Mouse (Mus musculus) forebrain, postnatal 0 days (tissue): ENCODE measurements at regions not wholly inside any gene's neighbourhood (a gene's known extent, or its start where the extent isn't known, plus 50 kb on each side); places are given as distances from the start of the nearest gene placed in this dataset.

Source experiments
- ATAC-seq: fragments of 200-750 bp; cut with Nextera tagmentation; 2 replicates; pipeline ENCODE4 v1.8.0; 2017; ENCODE audit warnings: mild to moderate bottlenecking, moderate library complexity
- DNase-seq: peaks from one replicate; pipeline ENCODE4 v3.0.0-alpha.2; 2015
- H3K27ac ChIP-seq: fragments of 300-500 bp; sonication (generic); 2 replicates; pipeline ENCODE4 v1.5.1; 2014; ENCODE audit warnings: low read depth, mild to moderate bottlenecking, antibody characterized with exemption, low read length, moderate library complexity, mixed read lengths
- H3K27me3 ChIP-seq: fragments of 300-500 bp; sonication (generic); 2 replicates; pipeline ENCODE4 v1.6.1; 2014; ENCODE audit warnings: mild to moderate bottlenecking, low read length, mixed read lengths; ENCODE audit not compliant: insufficient read depth
- H3K36me3 ChIP-seq: fragments of 300-500 bp; sonication (generic); 2 replicates; pipeline ENCODE4 v1.6.1; 2014; ENCODE audit warnings: mild to moderate bottlenecking, moderate library complexity; ENCODE audit not compliant: insufficient read depth
- H3K4me1 ChIP-seq: fragments of 300-500 bp; sonication (generic); 2 replicates; pipeline ENCODE4 v1.6.1; 2014; ENCODE audit warnings: antibody characterized with exemption; ENCODE audit not compliant: insufficient read depth
- H3K4me2 ChIP-seq: fragments of 300-500 bp; sonication (generic); 2 replicates; pipeline ENCODE4 v1.6.1; 2014; ENCODE audit warnings: low read depth, mild to moderate bottlenecking, moderate library complexity
- H3K4me3 ChIP-seq: fragments of 300-500 bp; sonication (generic); 2 replicates; pipeline ENCODE4 v1.5.1; 2014; ENCODE audit warnings: low read depth, low read length, mixed read lengths
- H3K9ac ChIP-seq: fragments of 300-500 bp; sonication (generic); 2 replicates; pipeline ENCODE4 v1.6.1; 2014; ENCODE audit warnings: mild to moderate bottlenecking
- H3K9me3 ChIP-seq: fragments of 300-500 bp; sonication (generic); 2 replicates; pipeline ENCODE4 v1.6.1; 2016; ENCODE audit warnings: low read length
- CTCF ChIP-seq: sonication (generic); IDR thresholded peaks from 2 replicates; pipeline ENCODE4 v1.5.1; 2016; ENCODE audit warnings: antibody characterized with exemption, control low read depth, low read depth
- WGBS: fragments of 180-500 bp; shearing (Covaris S2); extraction: QIAGEN DNeasy Blood & Tissue Kit; methylation state at CpG from one replicate; pipeline ENCODE4 v1.1.7; 2014; 5-methylcytosine and 5-hydroxymethylcytosine counted together

- DNase-seq (no peak), ATAC-seq (no peak)
- Histone ChIP-seq H3K4me1 (no peaks in the 10 kb centered on the region), H3K9me3 (no peaks in the 10 kb centered on the region), H3K27ac (no peak overlapping the region), H3K4me3 (no peak overlapping the region), H3K4me2 (no peak overlapping the region), H3K36me3 (no peaks in the 10 kb centered on the region), H3K27me3 (no peaks in the 10 kb centered on the region), H3K9ac (no peak overlapping the region)
- no peak for TF ChIP-seq CTCF
- WGBS, result 39% methylated on average over 3 of the region's 3 CpGs
Measured at GRCm38 (mm10) chr15:88174326-88174725, 425.8 kb upstream of the Zdhhc25 start.

DNA sequence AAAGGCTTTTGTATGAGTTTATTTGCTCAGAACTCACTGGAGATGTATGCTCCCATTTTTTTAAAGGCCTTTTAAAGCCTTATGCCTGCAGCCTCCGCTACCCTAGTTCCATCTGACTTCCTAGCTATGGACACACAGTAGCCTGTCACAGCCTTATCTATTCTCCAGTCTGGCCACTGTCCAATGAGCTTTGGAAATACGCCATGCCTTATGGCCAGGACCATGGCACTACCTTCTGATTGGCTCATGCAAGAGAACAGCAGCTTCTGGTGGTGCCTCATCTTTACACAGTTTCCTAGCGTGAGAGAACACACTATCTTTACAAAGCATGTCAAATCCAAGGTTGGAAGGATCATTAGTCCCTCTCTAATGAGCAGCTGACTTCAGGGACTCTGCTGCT is 424.1 kb upstream of the Zdhhc25 start:
- Histone ChIP-seq H3K9me3 (no peaks in the 10 kb centered on the region), H3K4me3 (no peak overlapping the region), H3K4me1 (no peaks in the 10 kb centered on the region), H3K4me2 (no peak overlapping the region), H3K27me3 (no peaks in the 10 kb centered on the region), H3K9ac (no peak overlapping the region), H3K36me3 (no peaks in the 10 kb centered on the region), H3K27ac (no peak overlapping the region)
- DNase-seq (no peak), ATAC-seq (no peak)
- TF ChIP-seq CTCF, result no peak
- 54% methylated on average over 3 of the region's 3 CpGs for WGBS

GRCm38 (mm10) chr15:88196539-88196938 is 403.6 kb upstream of the Zdhhc25 start:
- H3K36me3 ChIP-seq, result no peaks in the 10 kb centered on the region
- H3K4me2 ChIP-seq, result no peak overlapping the region
- DNase-seq (peak; percentile 27), ATAC-seq (peak; percentile 56)
- H3K27me3 ChIP-seq, result no peaks in the 10 kb centered on the region
- no peaks in the 10 kb centered on the region for H3K9me3 ChIP-seq
- WGBS, result 57% methylated on average over 2 of the region's 2 CpGs
- H3K4me3 ChIP-seq, result no peak overlapping the region
- no peaks in the 10 kb centered on the region for H3K4me1 ChIP-seq
- no peak overlapping the region for H3K9ac ChIP-seq
- H3K27ac ChIP-seq, result no peak overlapping the region
- TF ChIP-seq CTCF, result no peak

- 9% methylated on average over 3 of the region's 3 CpGs for WGBS
Measured at GRCm38 (mm10) chr15:88202736-88203135, 397.4 kb upstream of the Zdhhc25 start.

DNA sequence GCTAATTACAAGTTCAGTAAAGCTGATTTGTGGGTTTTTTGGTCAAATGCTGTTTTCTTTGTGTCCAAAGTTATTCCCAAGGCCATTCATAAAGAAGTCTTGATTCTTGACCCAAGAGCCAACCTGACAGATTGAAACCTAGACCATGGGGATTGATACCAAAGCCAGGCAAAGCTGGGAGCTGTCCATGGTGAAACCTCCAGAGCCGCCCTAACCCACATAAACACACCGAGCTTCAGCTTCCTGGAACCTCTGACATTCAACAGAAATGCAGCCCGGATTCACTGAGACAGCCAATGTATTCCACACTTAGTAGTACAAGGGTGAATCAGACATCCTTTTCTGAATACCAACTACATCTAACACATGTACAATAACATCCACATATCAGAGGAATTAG is 386.7 kb upstream of the Zdhhc25 start:
- no peaks in the 10 kb centered on the region for H3K9me3 ChIP-seq
- H3K4me2 ChIP-seq, result no peak overlapping the region
- no peaks in the 10 kb centered on the region for H3K27me3 ChIP-seq
- no peaks in the 10 kb centered on the region for H3K36me3 ChIP-seq
- ATAC-seq (no peak), DNase-seq (no peak)
- H3K4me3 ChIP-seq, result no peak overlapping the region
- no peak for TF ChIP-seq CTCF
- no peaks in the 10 kb centered on the region for H3K4me1 ChIP-seq
- H3K27ac ChIP-seq, result no peak overlapping the region
- 58% methylated on average over 3 of the region's 3 CpGs for WGBS
- H3K9ac ChIP-seq, result no peak overlapping the region

More at GRCm38 (mm10) chr15:88202736-88203135, 397.4 kb upstream of the Zdhhc25 start:
- no peak overlapping the region for H3K9ac ChIP-seq
- no peak overlapping the region for H3K27ac ChIP-seq
- ATAC-seq (no peak), DNase-seq (no peak)
- TF ChIP-seq CTCF, result no peak
- 0 out of 2 replicates have a peak, but pooled peaks cover 4% of the 10 kb centered on the region for H3K4me1 ChIP-seq
- no peaks in the 10 kb centered on the region for H3K9me3 ChIP-seq
- H3K27me3 ChIP-seq, result no peaks in the 10 kb centered on the region; the same call in 1 of the 2 replicates
- no peak overlapping the region for H3K4me2 ChIP-seq
- no peak overlapping the region for H3K4me3 ChIP-seq
- H3K36me3 ChIP-seq, result no peaks in the 10 kb centered on the region

DNA sequence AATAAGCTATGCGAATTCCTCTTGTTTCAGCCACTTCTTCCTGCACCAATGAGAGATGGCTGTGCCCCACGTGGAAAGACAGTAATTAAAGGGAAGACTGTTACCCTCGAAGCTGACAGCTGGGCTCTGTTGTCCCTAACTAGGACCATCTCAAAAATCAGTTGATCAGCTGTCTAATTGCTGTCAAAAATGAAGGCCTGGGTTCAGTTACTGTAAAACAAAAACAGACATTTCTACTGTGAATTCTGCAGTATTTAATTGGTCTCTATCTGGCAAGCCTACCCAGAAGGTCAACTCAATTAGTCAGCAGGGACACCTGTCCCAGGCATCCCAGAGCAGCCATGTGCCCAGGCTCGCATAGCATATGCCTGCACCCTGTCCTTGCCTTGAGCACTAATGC is 385.8 kb upstream of the Zdhhc25 start:
- H3K27me3 ChIP-seq, result no peaks in the 10 kb centered on the region
- H3K27ac ChIP-seq, result no peak overlapping the region
- H3K4me1 ChIP-seq, result no peaks in the 10 kb centered on the region
- 41% methylated on average over 4 of the region's 4 CpGs for WGBS
- ATAC-seq, result no peak
- H3K36me3 ChIP-seq, result no peaks in the 10 kb centered on the region
- DNase-seq, result no peak
- H3K9ac ChIP-seq, result no peak overlapping the region
- no peak overlapping the region for H3K4me3 ChIP-seq
- TF ChIP-seq CTCF, result no peak
- no peak overlapping the region for H3K4me2 ChIP-seq
- no peaks in the 10 kb centered on the region for H3K9me3 ChIP-seq

- no peaks in the 10 kb centered on the region for H3K36me3 ChIP-seq
- no peak overlapping the region for H3K9ac ChIP-seq
- H3K27ac ChIP-seq, result no peak overlapping the region
- H3K27me3 ChIP-seq, result no peaks in the 10 kb centered on the region
- H3K4me3 ChIP-seq, result no peak overlapping the region
- DNase-seq, result no peak
- no peaks in the 10 kb centered on the region; the same call in 1 of the 2 replicates for H3K9me3 ChIP-seq
- WGBS, result 37% methylated on average over 4 of the region's 4 CpGs
- no peak for TF ChIP-seq CTCF
- no peak for ATAC-seq
- H3K4me2 ChIP-seq, result no peak overlapping the region
- no peaks in the 10 kb centered on the region for H3K4me1 ChIP-seq
Measured at GRCm38 (mm10) chr15:88229456-88229855, 370.6 kb upstream of the Zdhhc25 start.

DNA sequence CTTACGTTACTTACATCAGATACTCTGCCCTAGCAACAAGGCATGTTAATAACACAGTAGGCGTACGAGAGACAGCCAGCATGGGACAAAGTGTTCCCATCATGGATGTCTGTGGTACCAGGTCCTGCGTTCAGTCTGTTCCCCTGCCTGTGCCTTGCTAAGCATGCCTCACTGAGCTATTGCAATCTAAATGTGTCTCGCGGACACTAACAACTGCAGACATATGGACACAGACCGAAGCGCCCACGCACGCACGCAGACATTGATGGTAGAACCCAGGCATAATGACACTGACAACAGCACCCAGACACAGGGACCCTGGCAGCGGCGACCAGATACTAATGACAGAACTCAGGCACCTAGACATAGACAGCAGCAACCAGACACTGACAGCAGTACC is 355.5 kb upstream of the Zdhhc25 start:
- no peaks in the 10 kb centered on the region for H3K4me1 ChIP-seq
- H3K27me3 ChIP-seq, result no peaks in the 10 kb centered on the region
- H3K4me3 ChIP-seq, result no peak overlapping the region
- 73% methylated on average over 13 of the region's 13 CpGs for WGBS
- ATAC-seq, result no peak
- DNase-seq, result no peak
- no peak overlapping the region for H3K9ac ChIP-seq
- H3K27ac ChIP-seq, result no peak overlapping the region
- no peaks in the 10 kb centered on the region for H3K36me3 ChIP-seq
- H3K9me3 ChIP-seq, result no peaks in the 10 kb centered on the region
- H3K4me2 ChIP-seq, result no peak overlapping the region
- no peak for TF ChIP-seq CTCF
